Mouse (Mus musculus) megakaryocyte, embryonic 14.5 days (primary cell): Measurements from ENCODE around the gene Sema4a. TPM values are rescaled to one million over a fixed set of nuclear protein-coding genes. Genes with fewer than 3 reads are reported as not detected.

Experiments
- H3K27me3 ChIP-seq: replicated peaks from 2 replicates; pipeline ENCODE3; 2012; ENCODE audit warnings: inconsistent platforms
- H3K36me3 ChIP-seq: replicated peaks from 2 replicates; pipeline ENCODE3; 2012; ENCODE audit warnings: low read length, inconsistent platforms, mixed read lengths
- H3K4me1 ChIP-seq: 2 replicates; pipeline ENCODE4 v1.6.1; 2012; ENCODE audit warnings: inconsistent platforms
- H3K4me3 ChIP-seq: replicated peaks from 2 replicates; pipeline ENCODE3; 2012; ENCODE audit warnings: moderate library complexity, mild to moderate bottlenecking, inconsistent platforms
- H3K9me3 ChIP-seq: 2 replicates; pipeline ENCODE4 v1.6.1; 2012; ENCODE audit warnings: inconsistent platforms
- FLI1 ChIP-seq: IDR thresholded peaks from 2 replicates; pipeline ENCODE4 v1.6.1; 2012; ENCODE audit warnings: low read length, inconsistent platforms, mixed read lengths
- GATA1 ChIP-seq: IDR thresholded peaks from 3 replicates; pipeline ENCODE4 v1.6.1; 2012; ENCODE audit warnings: mixed read lengths, low read length, inconsistent platforms, borderline replicate concordance
- polyA plus RNA-seq: library from polyadenylated mRNA; stranded (reverse); fragments of >175 nt; gene quantifications from 2 replicates; pipeline ENCODE4 v1.2.3, GENCODE M21; 2012; ENCODE audit warnings: low replicate concordance; ENCODE audit not compliant: insufficient read depth

The Sema4a gene
- polyA plus RNA-seq, 1 experiment: 26.0 TPM

DNA sequence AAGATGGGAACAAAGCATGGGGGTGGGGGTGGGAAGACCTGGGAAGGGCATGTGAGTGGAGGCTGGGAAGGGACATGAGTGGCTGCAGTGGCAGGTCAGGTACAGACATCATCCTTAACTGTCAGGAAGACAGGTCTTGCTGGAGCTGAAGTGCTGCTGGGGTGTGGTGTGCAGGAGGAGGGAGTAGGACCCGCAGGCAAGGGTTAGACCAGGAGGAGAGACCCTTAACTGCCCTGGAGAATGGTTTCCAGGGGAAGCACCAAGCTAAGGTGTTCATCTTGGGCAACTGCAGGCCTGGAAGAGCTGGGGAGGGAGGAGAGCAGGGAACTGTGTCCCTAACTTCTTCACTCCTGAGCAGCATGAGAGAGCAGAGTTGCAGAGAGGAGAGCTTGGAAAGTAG, 26.4 kb upstream of the Sema4a start:
- TF ChIP-seq GATA1: no peak
- TF ChIP-seq FLI1: no peak
- H3K36me3 ChIP-seq: peaks cover 87% of the 10 kb centered on the region
- no peak overlapping the region for H3K4me3 ChIP-seq
- no peaks in the 10 kb centered on the region for H3K9me3 ChIP-seq
- peaks cover 45% of the 10 kb centered on the region for H3K27me3 ChIP-seq
- peaks cover 88% of the 10 kb centered on the region for H3K4me1 ChIP-seq

DNA sequence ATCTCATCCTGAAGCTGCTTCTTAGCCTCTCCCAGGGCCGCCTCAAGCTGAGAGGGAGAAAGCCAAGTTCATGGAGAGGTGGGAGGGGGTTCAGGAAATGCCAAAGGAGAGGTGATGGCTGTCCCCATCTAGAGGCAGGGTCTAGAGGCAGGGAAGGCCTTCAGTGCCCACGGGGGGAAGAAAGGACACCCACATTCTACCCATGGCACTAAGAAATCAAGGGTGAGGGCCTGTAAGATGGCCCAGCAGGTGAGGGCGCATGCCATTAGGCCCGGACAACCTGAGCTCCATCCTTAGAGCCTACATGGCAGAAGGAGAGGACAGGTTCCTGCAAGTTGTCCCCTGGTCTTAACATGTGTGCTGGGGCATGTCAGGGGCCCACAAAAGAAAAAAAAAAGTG, 25.9 kb upstream of the Sema4a start:
- no peaks in the 10 kb centered on the region for H3K9me3 ChIP-seq
- H3K36me3 ChIP-seq: peaks cover 92% of the 10 kb centered on the region
- peaks cover 91% of the 10 kb centered on the region for H3K4me1 ChIP-seq
- no peak overlapping the region for H3K4me3 ChIP-seq
- TF ChIP-seq GATA1 (no peak), FLI1 (no peak)
- peaks cover 50% of the 10 kb centered on the region for H3K27me3 ChIP-seq

DNA sequence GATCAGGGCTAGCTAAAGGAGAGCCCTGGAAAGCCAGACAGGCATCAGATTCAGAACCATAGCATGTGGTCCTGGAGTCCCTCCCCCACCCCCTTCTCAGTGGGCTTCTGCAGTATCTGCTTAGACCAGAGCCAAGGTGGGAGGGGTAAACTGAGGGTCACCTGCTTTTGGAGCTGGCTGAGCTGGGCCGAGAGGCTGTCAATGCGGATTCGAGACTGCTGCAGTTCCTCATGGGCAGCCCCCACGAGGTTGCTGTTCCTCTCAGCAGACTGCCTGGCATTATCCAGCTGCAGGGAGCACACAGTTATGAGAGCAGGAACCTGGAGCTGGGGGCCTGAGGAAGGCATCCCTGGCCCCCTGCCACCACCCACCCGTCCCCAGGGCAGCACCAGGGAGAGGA, 25.1 kb upstream of the Sema4a start:
- TF ChIP-seq FLI1 (no peak), GATA1 (no peak)
- H3K4me1 ChIP-seq: peaks cover 89% of the 10 kb centered on the region
- H3K9me3 ChIP-seq: no peaks in the 10 kb centered on the region
- H3K4me3 ChIP-seq: no peak overlapping the region
- H3K36me3 ChIP-seq: peaks cover 100% of the 10 kb centered on the region
- H3K27me3 ChIP-seq: peaks cover 52% of the 10 kb centered on the region

DNA sequence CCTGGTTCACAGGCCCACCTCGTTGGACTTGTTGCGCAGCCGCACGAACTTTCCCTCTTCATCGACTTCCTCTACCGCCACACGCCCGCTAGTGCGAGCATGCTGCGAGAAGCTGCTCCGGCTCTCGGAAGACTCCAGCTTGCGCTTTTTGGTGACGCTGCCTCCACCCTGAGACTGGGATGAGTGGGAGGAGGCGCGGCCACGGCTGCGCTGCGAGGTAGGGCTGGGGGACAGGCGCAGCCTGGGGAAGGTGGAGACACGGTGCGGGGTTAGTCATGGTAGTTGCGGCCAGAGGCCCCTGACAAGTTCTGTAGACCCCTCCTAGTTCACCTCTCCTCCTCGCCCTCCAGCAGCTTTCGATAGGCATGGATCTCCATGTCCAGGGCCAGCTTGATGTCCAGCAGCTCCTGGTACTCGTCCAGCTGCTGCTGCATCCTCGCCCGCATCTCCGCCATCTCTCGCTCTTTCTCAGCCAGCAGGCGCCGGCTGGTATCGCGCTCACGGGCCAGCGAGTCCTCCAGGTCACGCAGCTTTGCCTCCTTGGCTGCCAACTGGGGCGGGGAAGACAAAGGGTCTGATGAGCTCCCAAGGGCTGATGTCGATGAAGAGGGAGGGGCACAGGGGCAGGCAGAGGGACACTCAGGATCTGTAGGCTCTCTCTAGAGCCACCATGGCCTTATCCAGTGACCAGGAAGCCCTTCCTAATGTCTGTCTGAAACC, 23.8 kb upstream of the Sema4a start:
- peaks cover 78% of the 10 kb centered on the region for H3K4me1 ChIP-seq
- no peaks in the 10 kb centered on the region for H3K9me3 ChIP-seq
- TF ChIP-seq FLI1 (no peak), GATA1 (no peak)
- H3K36me3 ChIP-seq: peaks cover 92% of the 10 kb centered on the region
- peaks cover 55% of the 10 kb centered on the region for H3K27me3 ChIP-seq
- peak overlapping the region; percentile 15 for H3K4me3 ChIP-seq

DNA sequence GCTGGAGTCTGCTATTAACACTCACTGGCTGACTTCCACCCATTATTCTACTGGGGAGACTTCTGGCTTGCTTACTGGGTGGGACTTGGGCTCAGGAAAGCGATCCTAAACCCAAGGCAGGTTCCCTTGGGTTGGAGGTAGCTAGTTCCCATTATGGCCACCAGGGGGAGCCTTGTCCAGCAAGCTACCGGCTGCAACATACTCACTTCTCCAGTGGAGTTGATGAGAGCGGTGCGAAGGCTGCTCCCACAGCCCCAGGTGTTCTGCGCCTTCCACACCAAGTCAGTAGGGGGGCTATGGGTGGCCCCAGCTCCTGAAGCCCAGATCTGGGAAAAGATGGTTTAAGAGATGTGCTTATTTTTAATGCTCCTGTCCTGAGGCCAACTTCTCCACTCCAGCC, 22.6 kb upstream of the Sema4a start:
- Histone ChIP-seq H3K4me1 (peaks cover 67% of the 10 kb centered on the region), H3K9me3 (no peaks in the 10 kb centered on the region), H3K4me3 (peak overlapping the region; percentile 4), H3K27me3 (peaks cover 54% of the 10 kb centered on the region), H3K36me3 (peaks cover 81% of the 10 kb centered on the region)
- TF ChIP-seq GATA1 (no peak), FLI1 (no peak)

DNA sequence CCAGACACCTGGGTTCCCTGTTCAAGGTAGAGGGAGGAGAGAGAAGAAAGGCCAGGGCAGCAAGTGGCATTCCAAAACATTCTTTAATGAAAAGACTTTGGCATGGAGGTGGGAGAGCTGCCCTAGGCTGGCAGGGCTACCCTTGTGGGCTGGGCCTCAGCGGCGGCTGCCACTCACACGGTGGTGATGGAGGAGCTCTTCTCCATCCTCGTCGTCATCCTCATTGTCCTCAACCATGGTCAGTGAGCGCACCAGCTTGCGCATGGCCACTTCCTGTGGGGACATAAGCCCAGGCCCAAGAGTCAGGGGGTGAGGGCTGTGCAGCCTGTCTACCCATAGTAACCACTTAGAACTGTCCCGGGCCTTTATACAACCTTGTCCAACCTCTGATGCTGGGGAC, 22.2 kb upstream of the Sema4a start:
- H3K4me3 ChIP-seq: no peak overlapping the region
- H3K4me1 ChIP-seq: peaks cover 62% of the 10 kb centered on the region
- peaks cover 76% of the 10 kb centered on the region for H3K36me3 ChIP-seq
- TF ChIP-seq GATA1 (no peak), FLI1 (no peak)
- H3K27me3 ChIP-seq: peaks cover 52% of the 10 kb centered on the region
- H3K9me3 ChIP-seq: no peaks in the 10 kb centered on the region

DNA sequence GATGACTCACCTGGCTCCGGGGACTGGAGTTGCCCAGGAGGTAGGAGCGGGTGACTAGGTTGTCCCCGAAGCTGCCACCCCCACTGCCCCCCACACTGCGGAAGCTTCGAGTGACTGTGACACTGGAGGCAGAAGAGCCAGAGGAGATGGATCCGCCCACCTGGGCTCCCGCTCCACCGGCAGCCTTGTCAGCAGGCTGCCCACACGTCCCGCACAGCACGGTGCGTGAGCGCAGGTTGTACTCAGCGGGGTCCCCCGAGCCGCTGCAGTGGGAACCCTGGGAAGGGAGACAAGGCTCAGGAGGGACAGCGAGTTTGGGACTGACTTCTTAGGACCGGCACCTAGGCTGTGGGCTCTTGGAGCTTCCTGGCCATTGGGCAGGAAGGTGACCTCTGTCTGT, 21.4 kb upstream of the Sema4a start:
- Histone ChIP-seq H3K36me3 (peaks cover 68% of the 10 kb centered on the region), H3K27me3 (peaks cover 46% of the 10 kb centered on the region), H3K4me3 (no peak overlapping the region), H3K9me3 (no peaks in the 10 kb centered on the region), H3K4me1 (peaks cover 62% of the 10 kb centered on the region)
- TF ChIP-seq FLI1 (no peak), GATA1 (no peak)

DNA sequence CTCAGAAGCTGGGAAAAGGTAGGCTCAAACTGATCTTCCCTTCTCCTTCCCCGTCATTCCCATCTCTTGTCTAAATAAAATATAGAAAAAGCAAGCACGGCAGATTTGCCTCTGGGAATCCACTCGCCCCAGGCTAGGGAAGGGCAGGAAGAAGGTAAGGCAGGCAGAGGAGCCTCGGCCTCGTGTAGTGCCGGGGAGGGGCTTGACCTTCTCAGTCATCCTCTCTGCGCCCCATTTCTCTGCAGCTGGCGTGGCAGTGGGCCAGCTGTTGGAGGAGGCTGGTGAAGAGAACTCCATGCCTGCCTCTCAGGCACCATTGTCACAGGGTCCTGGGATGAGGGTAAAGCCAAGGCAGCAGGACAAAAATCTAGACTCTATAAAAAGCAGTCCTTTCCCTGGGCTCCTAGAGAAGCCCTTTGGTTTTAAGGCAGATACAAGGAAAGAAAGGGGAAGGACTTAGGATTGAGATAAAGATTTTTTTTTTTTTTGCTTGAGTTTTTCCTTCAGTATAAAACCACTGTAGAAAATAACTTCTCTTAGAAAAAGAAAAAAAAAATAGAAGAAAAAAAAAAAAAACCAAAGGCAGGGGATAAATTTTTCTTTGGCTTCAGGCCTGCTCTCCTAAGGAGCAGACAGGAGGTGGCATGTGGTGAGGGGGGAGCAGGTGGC, 20.5 kb upstream of the Sema4a start:
- H3K4me1 ChIP-seq: peaks cover 53% of the 10 kb centered on the region
- H3K4me3 ChIP-seq: no peak overlapping the region
- H3K27me3 ChIP-seq: peaks cover 43% of the 10 kb centered on the region
- TF ChIP-seq GATA1 (no peak), FLI1 (no peak)
- H3K9me3 ChIP-seq: no peaks in the 10 kb centered on the region
- peaks cover 60% of the 10 kb centered on the region for H3K36me3 ChIP-seq

DNA sequence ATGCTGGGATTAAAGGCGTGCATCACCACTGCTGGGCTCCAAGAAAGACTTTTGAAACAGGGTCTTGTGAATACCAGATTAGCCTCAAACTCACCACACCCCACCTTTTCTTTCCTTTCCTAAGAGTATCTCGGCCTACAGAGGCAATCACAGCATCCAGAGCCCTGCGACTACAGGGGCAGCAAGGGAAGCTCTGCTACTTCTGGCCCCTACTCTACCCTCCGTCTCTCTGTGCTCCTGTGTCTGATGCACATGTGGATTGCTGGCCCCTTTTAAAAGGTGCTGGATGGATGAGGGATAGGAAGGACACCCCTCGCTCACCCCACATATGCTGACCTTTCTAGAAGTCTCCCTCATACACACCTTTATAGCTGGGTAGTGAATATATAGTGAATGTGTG, 19.7 kb upstream of the Sema4a start:
- H3K36me3 ChIP-seq: peaks cover 52% of the 10 kb centered on the region

DNA sequence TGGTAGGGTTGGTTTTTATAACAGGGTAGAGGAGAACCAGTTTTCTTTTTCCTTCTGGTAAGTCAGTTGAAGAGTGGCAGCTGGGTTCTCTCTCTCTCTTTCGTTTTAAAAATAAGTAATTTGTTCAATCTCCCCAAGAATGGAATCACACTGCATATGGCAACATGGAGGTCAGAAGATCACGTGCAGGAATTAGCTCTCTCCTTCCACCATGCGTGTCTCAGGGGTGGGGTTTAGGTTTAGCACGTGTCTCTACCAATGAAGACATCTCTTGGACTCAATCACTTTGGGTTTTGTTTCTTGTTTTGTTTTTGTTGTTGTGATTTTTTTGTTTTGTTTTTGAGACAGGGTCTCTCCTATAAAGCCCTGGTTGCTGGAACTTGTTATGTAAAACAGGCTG, 18.8 kb upstream of the Sema4a start:
- peaks cover 41% of the 10 kb centered on the region for H3K4me1 ChIP-seq
- peaks cover 43% of the 10 kb centered on the region for H3K36me3 ChIP-seq
- H3K9me3 ChIP-seq: no peaks in the 10 kb centered on the region
- H3K4me3 ChIP-seq: no peak overlapping the region
- H3K27me3 ChIP-seq: peaks cover 33% of the 10 kb centered on the region
- TF ChIP-seq GATA1 (no peak), FLI1 (no peak)

More for the DNA sequence above, 19.7 kb upstream of the Sema4a start:
- Histone ChIP-seq H3K4me1 (peaks cover 45% of the 10 kb centered on the region), H3K9me3 (no peaks in the 10 kb centered on the region), H3K27me3 (peaks cover 36% of the 10 kb centered on the region), H3K4me3 (no peak overlapping the region)
- TF ChIP-seq GATA1: no peak
- TF ChIP-seq FLI1: no peak

DNA sequence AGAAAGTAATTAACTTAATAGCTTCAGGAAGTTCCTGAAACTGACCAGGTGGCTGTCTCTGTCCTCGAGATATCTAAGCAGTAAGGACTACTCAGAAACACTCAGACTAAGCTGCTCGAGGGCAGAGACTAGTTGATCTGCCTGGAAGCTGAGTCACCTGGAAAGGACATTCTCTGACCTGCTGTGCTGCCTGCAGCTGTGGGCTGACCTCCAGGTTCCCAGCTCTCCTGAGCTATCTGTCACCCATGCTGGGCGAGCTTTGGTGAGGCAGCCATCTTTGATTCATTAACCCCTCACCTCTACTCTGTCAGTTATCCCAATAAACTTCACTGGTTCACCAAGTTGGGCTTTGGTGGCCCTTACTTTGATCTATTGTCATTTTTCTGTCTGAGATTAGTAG, 18.2 kb upstream of the Sema4a start:
- TF ChIP-seq GATA1 (no peak), FLI1 (no peak)
- no peaks in the 10 kb centered on the region for H3K9me3 ChIP-seq
- peaks cover 36% of the 10 kb centered on the region for H3K4me1 ChIP-seq
- H3K4me3 ChIP-seq: no peak overlapping the region
- H3K36me3 ChIP-seq: peaks cover 36% of the 10 kb centered on the region
- H3K27me3 ChIP-seq: peaks cover 29% of the 10 kb centered on the region
